Mouse (Mus musculus): Measurements from ENCODE around the gene Rad9b.

Gene Rad9b

GRCm38 (mm10) chr5:122353807-122354491 is at the start of gene Rad9b, which contains the start of gene Vps29:
TSS of gene Rad9b (minus strand) at chr5:122354233.
TSS of gene Vps29 (plus strand) at chr5:122354369.
- DNase-seq (ENCODE audit: low spot score in 2 of 2): peak; percentile 99 to 100

- DNase-seq (ENCODE audit: low spot score in 2 of 2): no peak
Measured at GRCm38 (mm10) chr5:122403362-122403761, 49.3 kb upstream of the Rad9b start.

- DNase-seq (ENCODE audit: low spot score in 2 of 2): peak; percentile 81 to 90
Measured at GRCm38 (mm10) chr5:122402772-122403171, 48.7 kb upstream of the Rad9b start.

GRCm38 (mm10) chr5:122402160-122402559 is 48.1 kb upstream of the Rad9b start:
- no peak for DNase-seq (ENCODE audit: low spot score in 2 of 2)

- peak; percentile 67 to 78 for DNase-seq (ENCODE audit: low spot score in 2 of 2)
Measured at GRCm38 (mm10) chr5:122401303-122401640, 47.2 kb upstream of the Rad9b start.

- DNase-seq (ENCODE audit: low spot score in 2 of 2): no peak
Measured at GRCm38 (mm10) chr5:122400628-122401302, 46.7 kb upstream of the Rad9b start.

- DNase-seq (ENCODE audit: low spot score in 2 of 2): no peak
Measured at GRCm38 (mm10) chr5:122399871-122400270, 45.8 kb upstream of the Rad9b start.

GRCm38 (mm10) chr5:122397495-122397894 is 43.5 kb upstream of the Rad9b start:
- no peak for DNase-seq (ENCODE audit: low spot score in 2 of 2)

GRCm38 (mm10) chr5:122396791-122397190 is 42.8 kb upstream of the Rad9b start:
- no peak for DNase-seq (ENCODE audit: low spot score in 2 of 2)

- DNase-seq (ENCODE audit: low spot score in 2 of 2): peak; percentile 79 to 80
Measured at GRCm38 (mm10) chr5:122393887-122394286, 39.9 kb upstream of the Rad9b start.

- no peak for DNase-seq (ENCODE audit: low spot score in 2 of 2)
Measured at GRCm38 (mm10) chr5:122392227-122393004, 38.4 kb upstream of the Rad9b start.

GRCm38 (mm10) chr5:122391786-122392180 is 37.8 kb upstream of the Rad9b start, which contains the start of gene Arpc3:
TSS of gene Arpc3 (plus strand) at chr5:122391878.
- peak; percentile 94 to 95 for DNase-seq (ENCODE audit: low spot score in 2 of 2)

GRCm38 (mm10) chr5:122391178-122391785 is 37.2 kb upstream of the Rad9b start:
- DNase-seq (ENCODE audit: low spot score in 2 of 2): no peak

- DNase-seq (ENCODE audit: low spot score in 2 of 2): no peak
Measured at GRCm38 (mm10) chr5:122390671-122391070, 36.6 kb upstream of the Rad9b start.

- DNase-seq (ENCODE audit: low spot score in 2 of 2): no peak
Measured at GRCm38 (mm10) chr5:122390006-122390405, 36.0 kb upstream of the Rad9b start.

GRCm38 (mm10) chr5:122379374-122380155 is 25.5 kb upstream of the Rad9b start:
- DNase-seq (ENCODE audit: low spot score in 2 of 2): peak; percentile 80 to 86

GRCm38 (mm10) chr5:122378171-122378570 is 24.1 kb upstream of the Rad9b start:
- DNase-seq (ENCODE audit: low spot score in 2 of 2): no peak

- no peak for DNase-seq (ENCODE audit: low spot score in 2 of 2)
Measured at GRCm38 (mm10) chr5:122377101-122377833, 23.2 kb upstream of the Rad9b start.

- DNase-seq (ENCODE audit: low spot score in 2 of 2): peak in 1 of 2 experiments; percentile 18
Measured at GRCm38 (mm10) chr5:122372878-122373277, 18.8 kb upstream of the Rad9b start.

- peak; percentile 100 for DNase-seq (ENCODE audit: low spot score in 2 of 2)
Measured at GRCm38 (mm10) chr5:122372192-122372769, 18.2 kb upstream of the Rad9b start, which contains the start of gene Fam216a. TSS of gene Fam216a (minus strand) at chr5:122372364.

Data from right cerebral cortex, postnatal 10 days (tissue).